Mouse (Mus musculus) thymus, postnatal 36 days (tissue): Measurements from ENCODE around the gene Vstm2b.

Experiments
- DNase-seq, 2 experiments: peaks; one replicate each; pipeline ENCODE4 v3.0.0; 2022; ENCODE audit warnings: mixed read lengths in 2 of 2

Gene Vstm2b

GRCm38 (mm10) chr7:40898096-40898710 is at the start of gene Vstm2b:
Gene Vstm2b, plus strand, starts transcription at chr7:40898328.
- DNase-seq: no peak

- DNase-seq: no peak
These were observed 42.0 kb upstream of the Vstm2b start for GRCm38 (mm10) chr7:40856088-40856625.

- no peak for DNase-seq
These were observed 24.6 kb upstream of the Vstm2b start for GRCm38 (mm10) chr7:40873380-40873990.

- no peak for DNase-seq
These were observed 13.2 kb upstream of the Vstm2b start for GRCm38 (mm10) chr7:40884855-40885489.

- DNase-seq: no peak
These were observed 9.8 kb upstream of the Vstm2b start for GRCm38 (mm10) chr7:40888358-40888757.

- DNase-seq: no peak
These were observed 1.2 kb upstream of the Vstm2b start for GRCm38 (mm10) chr7:40896964-40897363.

- no peak for DNase-seq
These were observed 715 bp downstream of the Vstm2b start for GRCm38 (mm10) chr7:40898711-40899375.

- DNase-seq: no peak
These were observed 1.5 kb downstream of the Vstm2b start for GRCm38 (mm10) chr7:40899376-40900265.

GRCm38 (mm10) chr7:40901201-40901600 is 3.1 kb downstream of the Vstm2b start:
- DNase-seq: no peak

GRCm38 (mm10) chr7:40902506-40902905 is 4.4 kb downstream of the Vstm2b start:
- no peak for DNase-seq

- DNase-seq: no peak
These were observed 8.4 kb downstream of the Vstm2b start for GRCm38 (mm10) chr7:40906484-40906883.

- DNase-seq: no peak
These were observed 18.6 kb downstream of the Vstm2b start for GRCm38 (mm10) chr7:40916761-40917160.

- no peak for DNase-seq
These were observed 22.0 kb downstream of the Vstm2b start for GRCm38 (mm10) chr7:40920118-40920517.

- DNase-seq: no peak
These were observed 23.2 kb downstream of the Vstm2b start for GRCm38 (mm10) chr7:40921281-40921680.

GRCm38 (mm10) chr7:40922871-40923270 is 24.7 kb downstream of the Vstm2b start:
- DNase-seq: no peak

- no peak for DNase-seq
These were observed 30.3 kb downstream of the Vstm2b start for GRCm38 (mm10) chr7:40928391-40928790.

GRCm38 (mm10) chr7:40936617-40937212 is 38.6 kb downstream of the Vstm2b start:
- DNase-seq: no peak

- no peak for DNase-seq
These were observed 41.2 kb downstream of the Vstm2b start for GRCm38 (mm10) chr7:40939371-40939770.

- no peak for DNase-seq
These were observed 44.3 kb downstream of the Vstm2b start for GRCm38 (mm10) chr7:40942233-40942935.
